Mouse (Mus musculus) heart, adult 2 months (tissue): ENCODE measurements at regions not wholly inside any gene's neighbourhood (a gene's known extent, or its start where the extent isn't known, plus 50 kb on each side); places are given as distances from the start of the nearest gene placed in this dataset.

Experiments
- CTCF ChIP-seq: fragments of 200-600 bp; IDR thresholded peaks from 2 replicates; pipeline ENCODE4 v1.8.1; 2022; ENCODE audit warnings: antibody characterized with exemption, mild to moderate bottlenecking, moderate library complexity
- POLR2A ChIP-seq: fragments of 200-500 bp; IDR thresholded peaks from 2 replicates; pipeline ENCODE4 v1.6.1; 2011; ENCODE audit warnings: mild to moderate bottlenecking, low read depth, low read length, control low read depth; ENCODE audit not compliant: insufficient read depth

GRCm38 (mm10) chr5:133930101-133930500 is 169.4 kb upstream of the Castor2 start:
- no peak for TF ChIP-seq CTCF
- no peak for TF ChIP-seq POLR2A
